Mouse (Mus musculus) c-Kit-positive CD71-positive TER-119-positive erythroid progenitor cells, embryonic 14.5 days (primary cell): Measurements from ENCODE around the gene Ccdc182.

ENCODE experiments used
- DNase-seq: peaks from one replicate; pipeline ENCODE4 v3.0.0-alpha.2; 2013; ENCODE audit warnings: low spot score

The Ccdc182 gene

GRCm38 (mm10) chr11:88328813-88329595, 35.1 kb downstream of the Ccdc182 start:
- no peak for DNase-seq

- DNase-seq: no peak
Measured at GRCm38 (mm10) chr11:88330799-88331198, 36.9 kb downstream of the Ccdc182 start.

- DNase-seq: no peak
Measured at GRCm38 (mm10) chr11:88331722-88332121, 37.9 kb downstream of the Ccdc182 start.

GRCm38 (mm10) chr11:88332309-88332934, 38.6 kb downstream of the Ccdc182 start:
- DNase-seq: no peak

- no peak for DNase-seq
Measured at GRCm38 (mm10) chr11:88334893-88335292, 41.0 kb downstream of the Ccdc182 start.

- DNase-seq: no peak
Measured at GRCm38 (mm10) chr11:88337926-88338325, 44.1 kb downstream of the Ccdc182 start.
